Mouse (Mus musculus) neutrophil, adult 65 days (primary cell): ENCODE data around the gene Phospho2. TPM values are rescaled to one million over a fixed set of nuclear protein-coding genes. Genes with fewer than 3 reads are reported as not detected.

ENCODE experiments used
- total RNA-seq: library from RNA; stranded (reverse); gene quantifications from 2 replicates; pipeline ENCODE4 v1.2.4, GENCODE M21; 2023

The Phospho2 gene
- 19.4 and 19.5 TPM in 2 replicates for total RNA-seq

DNA sequence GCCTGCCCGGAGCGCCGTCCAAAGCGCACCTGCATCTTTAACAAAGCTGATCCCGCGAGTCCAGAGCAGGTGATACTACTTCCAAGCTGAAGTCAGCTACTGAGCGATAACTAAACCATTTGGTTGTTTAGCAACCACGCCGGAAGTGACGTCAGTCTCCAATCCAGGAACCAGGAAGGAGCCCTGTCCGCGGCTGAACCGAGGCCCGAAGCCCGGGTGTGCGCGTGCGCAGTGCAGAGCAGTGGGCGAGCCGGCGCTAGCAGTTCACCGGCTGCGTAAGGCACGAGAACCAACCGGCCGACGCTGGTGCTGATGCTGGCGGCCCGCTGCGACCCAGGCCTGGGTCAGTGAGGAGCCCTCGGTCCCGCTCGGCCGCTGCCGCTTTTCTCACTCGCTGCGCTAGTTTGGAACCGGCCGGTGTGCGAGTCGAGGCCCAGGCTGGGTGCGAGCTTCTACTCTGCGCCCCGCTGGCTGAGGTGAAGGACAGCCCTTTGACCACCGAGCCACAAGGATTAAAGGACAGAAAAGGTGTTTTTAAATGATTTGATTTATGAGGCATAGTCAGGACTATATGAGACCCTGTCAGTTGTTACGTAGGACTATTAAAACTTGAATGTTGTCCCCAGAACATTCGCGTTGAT lies at the start of gene Phospho2, which contains the start of gene Ccdc173:
Gene Phospho2 (plus strand): TSS at position 195 of the 641 bp plus-strand sequence.
Gene Ccdc173 (minus strand): TSS at position 147 of the 641 bp plus-strand sequence.

DNA sequence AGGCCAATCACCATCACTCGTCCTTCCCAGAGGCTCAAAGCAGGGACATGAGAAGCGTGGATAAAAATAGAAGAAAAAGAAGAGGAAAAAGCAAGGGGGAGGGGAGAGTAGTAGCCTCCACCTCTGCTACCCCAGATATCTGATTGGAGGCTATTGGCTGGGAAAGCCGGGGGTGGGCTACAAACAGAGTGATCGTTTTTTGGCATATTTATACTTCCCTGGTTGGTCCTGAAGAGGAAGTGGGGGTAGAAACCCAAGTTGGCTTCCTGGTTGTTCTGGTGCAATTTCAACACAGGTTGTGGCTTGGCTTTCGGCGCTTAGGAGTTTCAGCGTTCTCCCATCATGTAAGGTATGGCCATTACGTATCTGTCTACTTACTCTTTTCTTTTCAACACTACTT lies 32.3 kb downstream of the Phospho2 start, which contains the start of gene Klhl23:
Gene Klhl23 (plus strand): TSS at position 234 of the 400 bp plus-strand sequence.

Other genes with a start within 250 kb of the Phospho2 start
- not detected in 2 replicates for gene Lrp2, start 203.6 kb upstream of the Phospho2 start, total RNA-seq
- 0.64 and 1.1 TPM in 2 replicates for gene Bbs5, start 142.5 kb upstream of the Phospho2 start, total RNA-seq
- 0.20 and 0.66 TPM in 2 replicates for gene Klhl41, start 119.5 kb upstream of the Phospho2 start, total RNA-seq
- gene Fastkd1, start 76.1 kb upstream of the Phospho2 start, total RNA-seq, result 2.8 and 3.2 TPM in 2 replicates
- 63.0 and 90.9 TPM in 2 replicates for gene Ppig, start 67.1 kb upstream of the Phospho2 start, total RNA-seq
- gene Ccdc173, start within 50 bp of the Phospho2 start, total RNA-seq, result 1.3 and 1.5 TPM in 2 replicates
- gene Klhl23, start 32.3 kb downstream of the Phospho2 start, total RNA-seq, result 4.1 and 4.5 TPM in 2 replicates
- 96.1 and 99.1 TPM in 2 replicates for gene Ssb, start 71.9 kb downstream of the Phospho2 start, total RNA-seq
- gene Mettl5, start 96.0 kb downstream of the Phospho2 start, total RNA-seq, result 6.2 and 6.5 TPM in 2 replicates
- 37.4 and 60.3 TPM in 2 replicates for gene Ubr3, start 107.6 kb downstream of the Phospho2 start, total RNA-seq
- not detected in 2 replicates for gene Myo3b, start 249.5 kb downstream of the Phospho2 start, total RNA-seq